Mouse (Mus musculus): ENCODE data around the gene Gm4340. TPM values are rescaled to one million over a fixed set of nuclear protein-coding genes. Genes with fewer than 3 reads are reported as not detected.

The Gm4340 gene
- polyA plus RNA-seq, 1 experiment from 2014 or later = not detected

Other genes starting within 250 kb of the Gm4340 start
- not detected in 2 replicates for gene Gm21293, start 51.1 kb upstream of the Gm4340 start, polyA plus RNA-seq (2015; fragmentation: Nextera tagmentation; extraction: Ambion mirVana)
- not detected in 2 replicates for gene Gm6763, start 42.5 kb upstream of the Gm4340 start, polyA plus RNA-seq (2015; fragmentation: Nextera tagmentation; extraction: Ambion mirVana)
- gene Gm8764, start 34.0 kb upstream of the Gm4340 start, polyA plus RNA-seq (2015; fragmentation: Nextera tagmentation; extraction: Ambion mirVana) = not detected in 2 replicates
- not detected in 2 replicates for gene Gm21304, start 25.5 kb upstream of the Gm4340 start, polyA plus RNA-seq (2015; fragmentation: Nextera tagmentation; extraction: Ambion mirVana)
- not detected in 2 replicates for gene Gm21312, start 17.0 kb upstream of the Gm4340 start, polyA plus RNA-seq (2015; fragmentation: Nextera tagmentation; extraction: Ambion mirVana)
- not detected in 2 replicates for gene Gm20765, start 8.5 kb upstream of the Gm4340 start, polyA plus RNA-seq (2015; fragmentation: Nextera tagmentation; extraction: Ambion mirVana)